Mouse (Mus musculus): ENCODE data around the gene C1s2.
"Not testable (repeated sequence)": the region's sequence is repeated elsewhere in the genome, so short reads cannot be mapped to it uniquely, and the experiment has no call there.

C1s2 gene

DNA sequence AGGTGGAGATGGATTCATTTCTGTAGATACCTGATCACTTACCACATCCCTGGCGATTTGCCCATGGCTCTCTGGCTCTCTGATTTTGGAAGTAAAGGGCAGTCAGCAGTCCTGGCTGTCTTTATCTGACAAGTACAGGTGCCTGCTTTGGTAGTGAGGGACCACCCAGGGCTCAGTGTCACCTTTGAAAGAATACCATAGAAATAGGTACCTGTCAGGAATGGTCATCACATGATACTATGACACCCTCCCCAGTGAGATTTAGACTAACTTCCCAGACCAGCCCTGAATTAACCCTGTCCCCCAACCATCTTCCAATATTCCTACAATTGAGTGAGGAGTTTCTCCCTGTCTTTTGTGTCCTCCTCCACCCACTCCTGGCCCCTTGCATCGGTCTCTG lies at the start of gene C1s2:
C1s2 (minus strand) TSS at position 101 of the 400 bp plus-strand sequence.
- DNase-seq (ENCODE audit: low spot score in 2 of 2): not testable (repeated sequence)

DNA sequence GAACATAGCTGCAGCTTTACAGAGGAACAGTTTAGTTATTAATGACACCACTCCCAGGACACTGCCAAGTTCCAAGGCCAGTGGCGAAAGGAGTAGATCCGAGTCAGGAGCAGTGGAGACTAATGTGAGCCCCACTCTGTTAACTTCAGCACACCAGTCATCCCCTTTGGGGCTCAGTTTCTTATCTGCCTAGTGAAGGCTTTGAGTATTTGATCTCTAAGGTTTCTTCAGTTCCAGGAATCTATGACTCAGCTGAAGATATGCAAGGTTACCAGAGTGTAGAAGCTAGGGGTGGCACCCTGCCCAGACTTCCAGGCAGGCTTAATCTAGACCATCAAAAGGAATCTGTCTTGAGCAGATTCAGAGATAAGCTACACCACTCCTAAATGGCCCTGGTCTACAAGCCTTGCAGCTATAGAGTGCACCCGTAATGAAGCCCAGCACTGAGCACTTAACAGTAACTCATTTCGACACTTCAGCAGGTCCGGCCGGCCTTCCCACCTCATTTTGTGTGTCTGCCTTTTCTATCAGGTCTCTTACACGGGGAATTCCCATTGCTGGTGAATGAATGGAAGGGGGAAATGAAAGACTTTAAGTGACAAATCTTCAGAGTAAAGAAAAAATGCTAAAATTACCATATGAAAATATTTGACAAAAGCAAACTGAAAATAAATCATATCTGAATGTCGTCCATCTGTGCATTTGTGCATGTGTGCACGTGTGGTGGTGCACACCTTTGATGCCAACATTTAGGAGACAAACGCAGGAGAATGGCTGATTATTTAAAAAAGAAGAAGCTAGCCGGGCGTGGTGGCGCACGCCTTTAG lies 47.9 kb upstream of the C1s2 start:
- DNase-seq (ENCODE audit: low spot score in 2 of 2): peak in 1 of 2 experiments; percentile 37

DNA sequence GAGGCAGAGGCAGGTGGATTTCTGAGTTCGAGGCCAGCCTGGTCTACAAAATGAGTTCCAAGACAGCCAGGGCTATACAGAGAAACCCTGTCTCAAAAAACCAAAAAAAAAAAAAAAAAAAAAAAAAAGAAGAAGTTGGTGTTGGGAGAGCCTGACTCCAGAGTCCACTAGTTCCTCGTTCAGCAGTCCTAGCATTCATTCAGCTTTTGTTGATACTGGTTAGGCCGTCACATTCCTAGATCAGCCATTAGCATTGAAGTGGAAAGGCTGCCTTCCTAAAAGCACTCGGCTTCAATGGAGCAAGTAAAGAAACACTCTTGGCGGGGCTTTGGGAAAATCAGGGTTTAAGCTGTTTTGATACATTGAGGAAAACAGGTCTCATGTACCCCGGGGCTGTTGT lies 46.4 kb upstream of the C1s2 start:
- DNase-seq (ENCODE audit: low spot score in 2 of 2): not testable (repeated sequence)

DNA sequence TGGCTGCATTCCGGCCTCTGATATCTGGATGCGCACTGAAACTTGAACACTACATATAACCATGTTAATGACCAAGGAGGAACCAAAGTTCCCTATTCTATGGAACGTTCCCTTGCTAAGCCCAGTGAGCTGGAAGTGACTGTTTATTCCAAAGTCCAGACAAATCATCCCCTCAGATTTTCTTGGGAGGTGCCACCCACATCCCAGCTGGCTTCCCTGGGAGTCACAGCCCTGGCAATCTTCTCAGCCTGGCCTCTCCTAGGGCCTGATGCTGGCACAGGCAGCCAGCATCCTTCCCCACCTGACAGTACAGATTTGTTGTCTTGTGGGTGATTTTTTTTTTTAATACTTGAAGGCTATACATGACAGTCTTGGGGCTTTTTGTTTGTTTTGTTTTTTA lies 43.6 kb upstream of the C1s2 start:
- peak in 1 of 2 experiments; percentile 37 for DNase-seq (ENCODE audit: low spot score in 2 of 2)

DNA sequence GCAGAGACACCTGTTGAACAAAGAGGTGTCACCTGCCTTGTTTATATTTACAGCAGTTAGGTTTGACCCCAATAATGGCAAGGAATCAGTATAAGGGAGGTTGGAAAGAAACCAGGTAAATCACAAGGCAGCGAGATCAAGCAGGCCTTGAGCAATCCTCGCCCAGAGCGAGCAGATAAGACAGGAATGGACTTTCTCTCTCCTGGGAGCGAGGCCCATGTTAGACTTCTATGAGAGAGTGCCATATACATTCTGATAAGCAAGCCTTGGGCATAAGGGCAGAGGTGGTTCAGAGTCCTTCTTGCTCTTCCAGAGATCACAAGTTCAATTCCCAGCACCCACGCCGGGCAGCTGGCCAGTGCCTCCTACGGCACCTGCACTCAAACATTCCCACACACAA lies 42.9 kb upstream of the C1s2 start:
- no peak for DNase-seq (ENCODE audit: low spot score in 2 of 2)

DNA sequence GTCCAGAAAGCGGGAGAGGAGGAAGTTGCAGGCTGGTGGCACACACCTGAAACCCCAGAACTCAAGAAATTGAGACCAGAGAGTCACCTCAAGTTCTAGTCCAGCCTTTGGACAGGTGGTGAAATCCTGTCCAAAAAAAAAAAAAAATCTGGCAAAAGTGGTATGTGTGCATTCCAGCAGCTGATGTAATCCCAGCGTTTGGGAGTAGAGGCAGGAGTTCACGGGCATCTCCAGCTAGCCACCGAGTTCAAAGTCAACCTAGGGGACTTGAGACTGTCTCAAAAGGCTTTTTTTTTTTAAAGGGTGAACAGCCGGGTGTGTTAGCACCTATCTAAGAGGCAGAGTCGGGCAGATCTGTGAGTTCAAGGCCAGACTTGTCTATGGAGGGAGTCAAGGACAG lies 40.3 kb upstream of the C1s2 start:
- no peak for DNase-seq (ENCODE audit: low spot score in 2 of 2)

DNA sequence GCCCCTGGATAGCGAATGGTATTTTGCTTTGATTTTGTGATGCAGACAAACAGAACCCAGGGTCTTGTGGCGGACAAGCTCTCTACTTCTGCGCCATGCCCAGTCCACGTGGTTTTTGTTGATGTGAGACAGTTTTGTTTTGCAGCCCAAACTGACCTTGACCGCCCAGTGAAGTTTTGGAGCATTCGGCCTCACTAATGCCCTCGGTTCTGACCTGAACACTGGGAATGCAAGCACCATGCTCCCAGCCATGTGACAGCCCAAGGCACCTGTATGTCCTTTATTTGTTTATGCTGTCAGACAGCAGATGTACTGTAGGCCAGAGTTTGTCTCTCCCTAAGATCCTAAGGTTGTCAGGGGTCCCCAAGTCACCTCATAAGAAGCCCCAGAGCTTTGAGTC lies 38.7 kb upstream of the C1s2 start:
- DNase-seq (ENCODE audit: low spot score in 2 of 2): no peak

DNA sequence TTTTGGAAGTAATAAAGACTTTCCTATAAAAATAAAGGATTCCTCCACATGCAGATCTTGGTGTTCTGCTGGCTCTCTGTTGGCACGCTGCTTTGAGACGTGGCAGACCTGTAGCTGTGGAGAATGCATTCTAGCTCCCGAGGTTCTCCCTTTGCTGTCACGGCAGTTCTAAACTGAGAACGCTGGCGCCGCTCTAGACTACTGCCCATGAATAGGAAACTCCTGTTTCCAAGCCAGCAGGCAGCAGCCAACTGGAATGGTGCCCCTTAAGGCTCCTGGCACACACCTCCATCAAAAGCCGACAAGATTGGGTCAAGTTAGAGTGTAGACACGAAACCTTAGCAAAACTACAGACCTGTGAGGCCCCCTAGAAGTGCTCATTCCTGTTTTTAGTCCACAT lies 37.7 kb upstream of the C1s2 start:
- peak in 1 of 2 experiments; percentile 58 for DNase-seq (ENCODE audit: low spot score in 2 of 2)

DNA sequence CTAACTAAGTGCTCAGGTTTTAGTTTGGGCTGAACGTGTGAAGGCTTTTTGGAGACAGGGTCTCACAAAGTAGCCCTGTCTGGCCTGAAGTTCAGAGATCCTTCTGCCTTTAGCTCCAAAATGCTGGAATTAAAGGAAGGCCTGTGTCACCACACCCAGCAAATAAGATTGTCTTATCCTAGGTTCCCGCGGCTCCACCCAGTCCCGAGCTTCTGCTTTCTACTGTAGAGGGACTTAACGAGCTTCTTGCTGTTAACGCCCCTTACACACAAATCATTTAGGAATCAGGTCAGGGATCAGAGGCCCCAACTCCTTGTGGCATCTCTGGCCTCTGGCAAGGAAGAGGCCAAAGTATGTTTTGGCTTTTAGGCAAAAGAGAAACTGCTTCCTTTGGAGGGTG lies 36.2 kb upstream of the C1s2 start:
- no peak for DNase-seq (ENCODE audit: low spot score in 2 of 2)

DNA sequence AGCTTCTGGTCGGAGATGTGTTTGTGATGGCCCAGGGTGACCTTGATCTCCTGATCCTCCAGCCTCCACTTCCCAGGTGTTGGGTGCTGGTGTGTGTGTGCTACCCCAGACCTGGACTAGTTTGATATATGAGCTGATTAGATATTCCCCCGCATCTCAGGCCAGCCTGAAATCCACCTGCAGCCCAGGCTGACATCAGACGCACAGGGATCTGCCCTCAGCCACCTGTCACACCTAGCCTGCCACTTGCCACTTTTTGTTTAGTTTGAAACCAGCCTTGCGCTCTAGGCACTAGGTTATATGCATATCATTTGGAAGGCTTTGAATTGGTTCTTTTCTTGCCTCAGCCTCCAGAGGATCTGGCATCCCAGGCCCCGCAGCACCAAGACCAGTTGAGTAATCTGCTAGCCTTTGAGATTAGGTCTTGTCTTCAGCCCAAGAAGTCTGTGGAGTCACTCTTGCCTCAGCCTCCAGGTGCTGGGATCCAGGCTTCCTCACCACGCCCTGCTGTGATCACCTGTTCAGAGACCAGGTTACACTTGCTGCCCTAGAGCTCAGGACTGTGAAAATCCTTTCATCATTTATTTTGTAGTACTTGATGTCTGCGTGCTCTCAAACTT lies 34.5 kb upstream of the C1s2 start:
- no peak for DNase-seq (ENCODE audit: low spot score in 2 of 2)

DNA sequence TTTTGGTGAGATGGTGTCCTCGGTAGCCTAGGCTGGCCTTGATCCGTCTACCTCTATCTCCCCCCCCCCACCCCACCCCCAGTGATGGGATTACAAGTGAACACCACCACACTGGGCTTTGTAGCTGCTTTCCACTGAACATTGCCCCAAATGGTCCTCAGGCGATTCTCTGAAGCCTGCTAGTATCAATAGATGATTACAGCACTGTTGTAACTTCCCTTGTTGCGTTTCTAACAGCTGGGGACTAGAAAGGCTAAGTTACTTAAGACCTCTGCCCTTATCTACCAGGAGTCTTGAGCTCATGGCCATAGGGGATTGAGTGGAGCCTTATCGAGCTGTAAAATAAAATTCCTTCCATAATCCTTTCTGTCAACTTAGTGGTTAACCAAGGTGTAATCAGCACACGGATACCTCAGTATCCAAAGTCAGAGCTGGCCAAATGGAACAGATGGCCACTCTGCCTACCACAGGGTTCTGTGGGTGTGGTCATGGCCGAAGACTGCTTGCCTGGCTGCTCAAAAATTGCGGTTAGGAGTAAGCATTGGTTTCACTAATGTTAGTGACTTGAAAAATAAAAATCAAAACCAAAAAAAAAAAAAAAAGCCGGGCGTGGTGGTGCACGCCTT lies 33.5 kb upstream of the C1s2 start:
- DNase-seq (ENCODE audit: low spot score in 2 of 2): no peak

DNA sequence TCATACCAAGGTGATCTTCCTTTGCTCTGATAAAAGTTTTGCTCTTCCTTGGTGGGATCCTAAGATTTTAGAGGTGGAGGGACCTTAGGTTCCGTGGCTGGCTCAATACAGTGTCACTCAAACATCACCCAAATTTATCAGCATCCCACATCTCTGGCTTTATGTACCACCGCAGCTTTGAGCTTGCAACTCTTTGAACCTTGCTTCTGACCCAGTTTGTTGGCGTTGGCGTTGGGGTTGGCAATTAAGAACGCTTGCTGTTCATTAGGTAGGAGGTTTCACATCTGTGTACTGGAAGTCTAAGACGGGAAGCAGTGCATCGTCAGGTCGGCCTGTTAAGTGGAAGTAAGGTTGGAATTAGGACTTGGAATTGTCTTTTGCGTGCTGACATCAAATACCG lies 29.1 kb upstream of the C1s2 start:
- DNase-seq (ENCODE audit: low spot score in 2 of 2): no peak

DNA sequence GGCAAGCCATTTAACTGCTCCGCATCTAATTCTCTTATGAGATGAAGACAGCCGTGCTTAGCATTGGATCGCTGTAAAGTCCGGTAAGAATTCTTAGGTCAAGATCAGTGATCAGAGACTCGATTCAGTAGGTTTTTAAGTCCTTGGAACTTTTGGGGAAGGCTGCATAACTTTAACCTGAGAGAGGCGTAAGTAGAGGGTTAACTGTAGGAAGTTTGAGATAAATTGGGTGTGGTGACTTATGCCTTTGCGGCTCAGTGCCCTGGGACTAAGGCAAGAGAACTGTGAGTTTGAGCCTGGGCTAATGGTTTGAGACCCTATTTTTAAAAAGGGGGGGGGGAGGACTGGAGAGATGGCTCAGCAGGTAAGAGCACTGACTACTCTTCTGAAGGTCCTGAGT lies 28.4 kb upstream of the C1s2 start:
- no peak for DNase-seq (ENCODE audit: low spot score in 2 of 2)

DNA sequence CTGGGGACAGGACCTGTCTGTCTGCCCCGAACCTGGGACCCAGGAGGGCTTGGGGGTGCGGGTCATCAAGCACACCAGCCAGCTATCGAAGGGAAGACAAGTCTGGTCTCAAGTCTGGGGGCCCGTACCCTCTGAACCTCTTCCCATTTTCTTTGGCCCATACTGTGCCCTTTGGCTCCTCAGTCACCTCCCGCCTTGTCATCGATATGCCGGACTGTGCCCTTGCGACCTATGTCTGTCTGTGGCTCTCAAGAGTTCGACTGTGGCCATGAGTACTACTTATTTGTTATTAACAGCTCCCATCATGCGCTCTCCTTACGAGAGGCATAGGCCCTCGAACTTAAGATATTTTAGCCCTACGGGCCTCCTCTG lies 27.5 kb upstream of the C1s2 start:
- DNase-seq (ENCODE audit: low spot score in 2 of 2): no peak

DNA sequence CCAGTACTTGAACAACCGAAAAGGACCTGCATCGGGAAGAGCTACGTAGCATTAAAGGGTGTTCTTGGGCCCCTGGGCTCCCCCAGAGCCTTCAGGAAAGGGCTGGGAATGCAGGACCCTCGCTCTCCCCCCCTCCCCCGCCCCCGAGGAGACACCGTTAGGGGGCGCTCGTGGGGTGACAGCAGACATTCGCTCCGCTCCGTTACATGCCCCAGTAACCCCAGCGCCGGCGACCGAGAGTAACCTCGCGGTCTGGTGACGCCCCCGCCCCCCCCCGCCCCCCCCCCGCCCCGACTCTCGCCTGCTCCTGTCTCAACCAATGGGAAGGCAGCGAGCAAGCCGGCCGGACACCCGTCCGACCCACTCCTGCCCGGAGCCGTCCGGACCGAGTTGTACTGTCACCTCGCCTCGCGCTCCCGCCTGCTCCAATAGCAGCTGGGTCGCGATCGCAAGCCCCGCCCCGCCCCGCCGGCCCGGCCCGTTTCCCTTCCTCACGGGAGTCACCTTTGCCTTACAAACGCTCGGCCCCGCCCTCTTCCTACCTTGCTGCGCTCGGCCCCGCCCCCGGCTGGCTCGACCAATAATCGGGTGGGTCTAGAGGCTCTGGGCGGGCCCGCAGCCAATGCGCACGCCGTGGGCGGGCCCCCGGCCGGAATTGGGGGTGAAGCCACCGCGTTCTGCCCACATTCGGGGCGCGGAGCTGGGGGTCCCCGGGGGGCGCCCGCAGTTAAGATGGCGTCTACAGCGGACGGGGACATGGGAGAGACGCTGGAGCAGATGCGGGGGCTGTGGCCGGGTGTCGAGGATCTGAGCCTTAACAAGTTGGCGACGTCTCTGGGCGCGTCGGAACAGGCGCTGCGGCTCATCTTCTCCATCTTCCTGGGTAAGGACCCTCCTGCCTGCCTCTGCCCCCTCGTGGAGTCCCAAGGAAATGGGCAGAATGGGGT lies 26.9 kb upstream of the C1s2 start, which contains the start of gene Lpcat3:
Lpcat3 (plus strand) TSS at position 551 of the 947 bp plus-strand sequence.
- peak; percentile 94 to 98 for DNase-seq (ENCODE audit: low spot score in 2 of 2)

DNA sequence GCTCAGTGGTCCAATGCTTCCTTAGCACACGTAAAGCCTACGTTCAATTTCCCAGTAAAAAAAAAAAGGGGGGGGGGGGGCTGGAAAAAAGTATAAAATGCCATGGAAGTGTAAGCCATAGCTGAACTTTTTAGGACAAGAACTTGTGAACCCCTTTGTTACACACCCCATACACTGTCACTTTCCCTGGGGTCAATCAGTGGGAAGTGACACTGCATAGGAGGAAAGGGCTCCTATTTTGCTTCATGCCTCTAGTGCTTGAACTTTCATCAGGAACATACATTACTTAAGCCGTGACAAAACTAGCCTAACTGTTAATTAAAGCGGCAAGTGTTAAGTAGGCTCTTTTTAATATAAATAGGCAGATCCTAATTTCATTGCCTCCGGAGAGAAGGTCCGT lies 26.1 kb upstream of the C1s2 start:
- DNase-seq (ENCODE audit: low spot score in 2 of 2): no peak

DNA sequence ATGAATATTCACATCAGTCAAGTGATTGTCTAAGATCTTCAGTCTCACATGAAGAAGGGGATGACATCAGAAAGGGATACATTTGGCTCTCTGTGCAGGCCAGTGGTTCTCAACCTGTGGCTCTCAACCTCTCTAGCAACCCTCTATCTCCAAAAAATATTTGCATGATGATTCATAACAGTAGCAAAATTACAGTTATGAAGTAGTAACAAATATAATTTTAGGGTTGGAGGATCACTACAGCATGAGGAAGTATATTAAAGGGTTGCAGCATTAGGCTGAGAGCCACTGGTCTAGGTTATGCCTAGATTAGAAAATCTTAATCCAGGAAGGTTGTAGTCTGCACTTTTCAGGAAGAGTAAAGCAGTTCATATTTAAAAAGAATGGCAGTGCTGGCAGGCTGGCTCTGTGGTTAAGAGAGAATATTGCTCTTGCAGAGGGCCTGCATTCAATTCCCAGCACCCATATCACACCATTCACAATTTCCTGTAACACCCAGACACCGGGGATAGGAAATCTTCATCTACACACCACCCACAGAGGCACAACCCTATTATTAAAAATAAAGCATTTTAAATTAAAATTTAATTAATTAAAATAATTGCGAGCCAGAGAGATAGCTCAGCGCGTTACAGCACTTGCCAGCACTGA lies 25.4 kb upstream of the C1s2 start:
- no peak for DNase-seq (ENCODE audit: low spot score in 2 of 2)

DNA sequence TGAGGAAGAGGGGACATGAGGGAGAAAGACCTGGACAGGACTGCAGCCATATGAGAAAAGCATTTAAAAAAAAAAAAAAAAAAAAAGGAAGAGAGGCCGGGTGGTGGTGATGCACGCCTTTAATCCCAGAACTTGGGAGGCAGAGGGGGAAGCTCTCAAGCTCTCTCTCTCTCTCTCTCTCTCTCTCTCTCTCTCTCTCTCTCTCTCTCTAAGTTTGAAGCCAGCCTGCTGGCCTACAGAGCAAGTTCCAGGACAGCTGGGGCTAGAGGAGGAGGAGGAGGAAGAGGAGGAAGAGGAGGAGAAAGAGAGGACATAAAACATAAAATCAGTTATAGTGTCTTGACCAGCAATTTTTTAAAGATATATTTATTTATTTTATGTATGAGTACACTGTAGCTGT lies 22.2 kb upstream of the C1s2 start:
- DNase-seq (ENCODE audit: low spot score in 2 of 2): no peak

DNA sequence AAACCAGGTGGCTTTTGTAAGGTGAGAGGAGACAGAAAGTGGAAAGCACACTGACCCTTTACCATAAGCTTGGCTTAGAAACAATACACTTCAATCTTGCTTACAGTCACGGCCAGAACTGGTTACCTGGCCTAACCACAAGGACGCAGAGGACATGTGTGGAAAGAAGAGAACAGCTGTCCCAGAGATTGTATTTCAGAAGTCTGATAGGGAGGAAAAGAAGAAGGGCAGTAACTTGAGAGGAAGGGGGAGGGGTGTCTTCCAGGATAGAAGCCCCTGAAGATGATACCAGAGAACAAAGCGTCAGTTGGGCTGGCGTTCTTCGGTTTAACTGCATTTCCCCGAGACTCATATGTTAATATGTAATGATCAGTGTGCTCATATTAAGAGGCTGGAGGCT lies 20.0 kb upstream of the C1s2 start:
- DNase-seq (ENCODE audit: low spot score in 2 of 2): no peak

DNA sequence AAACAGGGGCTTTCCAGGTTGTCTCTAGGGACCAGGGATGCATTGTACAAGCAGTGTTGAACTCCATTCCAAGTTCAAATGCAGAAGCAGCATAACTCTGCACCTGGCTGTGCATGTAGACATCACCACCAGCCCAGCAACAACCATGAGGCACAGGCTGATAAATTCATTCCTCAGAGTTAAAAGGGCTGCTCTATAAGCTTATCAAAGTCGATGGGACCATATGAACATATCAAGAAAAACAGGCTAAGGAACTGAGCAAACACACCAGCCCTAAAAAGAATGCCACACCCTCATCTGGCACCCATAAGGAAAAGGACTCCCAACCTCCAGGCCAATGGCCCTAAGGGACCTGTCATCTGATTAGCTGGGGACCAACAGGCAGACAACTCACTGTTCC lies 10.5 kb upstream of the C1s2 start:
- no peak for DNase-seq (ENCODE audit: low spot score in 2 of 2)

DNA sequence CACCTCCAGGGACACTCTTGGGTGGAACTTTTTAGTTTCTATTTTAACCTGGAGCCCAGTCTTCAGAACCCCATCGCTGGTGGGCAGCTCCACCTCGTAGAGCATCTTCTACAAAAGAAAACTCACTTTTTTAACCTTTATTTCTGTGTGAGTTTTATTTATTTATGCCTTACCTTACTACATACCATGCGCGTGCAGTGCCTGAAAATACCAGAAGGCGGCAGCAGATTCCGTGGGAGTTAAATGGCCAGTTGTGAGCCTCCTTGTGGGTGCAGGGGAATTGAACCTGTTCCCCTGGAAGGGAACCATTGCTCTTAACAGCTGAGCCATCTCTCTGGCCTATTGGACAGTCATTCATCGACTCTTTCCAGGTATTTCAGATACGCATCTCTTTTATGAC lies 5.1 kb upstream of the C1s2 start:
- DNase-seq (ENCODE audit: low spot score in 2 of 2): peak in 1 of 2 experiments; percentile 53

Measured in left cerebral cortex, adult 9 months (tissue).